Mouse (Mus musculus): Measurements from ENCODE around the gene Elmsan1.

GRCm38 (mm10) chr12:84152352-84153190 is 66.1 kb downstream of the Elmsan1 start:
- TF ChIP-seq POLR2A (IDR thresholded peaks at IDR 0.05; ENCODE audit: low read depth, low read length) (no peak), CTCF (conservative IDR thresholded peaks at IDR 0.05; ENCODE audit: insufficient read depth, insufficient read length, low read depth, low read length) (no peak)

All from kidney, adult 2 months (tissue).